Mouse (Mus musculus) lung, postnatal 25 days (tissue): ENCODE measurements at regions not wholly inside any gene's neighbourhood (a gene's known extent, or its start where the extent isn't known, plus 50 kb on each side); places are given as distances from the start of the nearest gene placed in this dataset.
"Not testable (repeated sequence)": the region's sequence is repeated elsewhere in the genome, so short reads cannot be mapped to it uniquely, and the experiment has no call there.

Experiments used
- DNase-seq: peaks from one replicate; pipeline ENCODE4 v3.0.0; 2022; ENCODE audit warnings: low spot score

DNA sequence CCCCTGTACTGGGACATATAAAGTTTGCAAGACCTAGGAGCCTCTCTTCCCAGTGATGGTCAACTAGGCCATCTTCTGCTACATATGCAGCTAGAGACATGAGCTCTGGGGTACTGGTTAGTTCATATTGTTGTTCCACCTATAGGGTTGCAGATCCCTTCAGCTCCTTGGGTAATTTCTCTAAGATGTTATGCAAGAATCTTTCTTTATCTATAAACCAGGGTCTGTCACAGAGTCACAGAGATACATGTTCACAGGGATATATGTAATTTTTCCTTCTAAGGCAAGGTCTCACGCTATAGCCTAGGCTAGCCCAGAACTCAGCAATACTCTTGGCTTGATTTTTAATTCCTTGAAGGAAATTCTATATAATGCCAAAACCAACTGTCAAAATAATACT is 56.9 kb downstream of the Zfp36l1 start:
- DNase-seq: not testable (repeated sequence)

DNA sequence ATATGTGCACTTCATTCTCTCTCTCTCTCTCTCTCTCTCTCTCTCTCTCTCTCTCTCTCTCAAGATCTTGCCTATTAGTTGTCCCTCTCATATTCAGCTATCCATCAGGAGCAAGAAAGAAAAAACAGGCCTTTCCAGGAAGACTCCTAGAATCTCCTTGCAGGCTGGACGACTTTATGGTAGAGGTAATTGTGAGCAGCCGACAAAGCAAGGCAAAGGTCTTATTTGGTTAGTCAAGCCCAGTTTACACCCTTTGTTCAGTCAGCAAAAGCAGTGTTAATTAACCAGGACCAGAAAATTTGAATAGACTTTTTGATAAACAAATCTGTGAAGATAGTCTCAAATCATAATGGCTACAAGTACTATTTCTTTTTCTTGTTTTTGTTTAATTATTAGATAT is 57.4 kb downstream of the Zfp36l1 start:
- DNase-seq: no peak

DNA sequence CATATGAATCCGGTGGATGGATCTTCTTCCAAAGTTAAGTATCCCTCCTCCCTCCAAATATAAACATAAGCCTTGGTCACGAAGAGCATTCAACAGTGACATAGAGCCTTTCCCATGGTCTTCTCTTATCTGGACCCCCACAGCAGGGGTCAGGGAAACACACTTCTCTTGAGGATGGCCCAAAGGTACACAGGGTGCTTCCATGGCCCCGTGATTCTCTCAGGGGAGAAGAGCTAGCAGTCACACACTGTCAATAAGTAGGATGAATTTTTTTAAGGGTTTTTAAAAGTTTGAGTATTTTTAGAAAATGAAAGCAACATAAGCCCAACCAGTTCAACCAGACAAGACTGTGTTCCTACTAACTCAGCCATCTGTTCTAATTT is 58.2 kb downstream of the Zfp36l1 start:
- DNase-seq: no peak

DNA sequence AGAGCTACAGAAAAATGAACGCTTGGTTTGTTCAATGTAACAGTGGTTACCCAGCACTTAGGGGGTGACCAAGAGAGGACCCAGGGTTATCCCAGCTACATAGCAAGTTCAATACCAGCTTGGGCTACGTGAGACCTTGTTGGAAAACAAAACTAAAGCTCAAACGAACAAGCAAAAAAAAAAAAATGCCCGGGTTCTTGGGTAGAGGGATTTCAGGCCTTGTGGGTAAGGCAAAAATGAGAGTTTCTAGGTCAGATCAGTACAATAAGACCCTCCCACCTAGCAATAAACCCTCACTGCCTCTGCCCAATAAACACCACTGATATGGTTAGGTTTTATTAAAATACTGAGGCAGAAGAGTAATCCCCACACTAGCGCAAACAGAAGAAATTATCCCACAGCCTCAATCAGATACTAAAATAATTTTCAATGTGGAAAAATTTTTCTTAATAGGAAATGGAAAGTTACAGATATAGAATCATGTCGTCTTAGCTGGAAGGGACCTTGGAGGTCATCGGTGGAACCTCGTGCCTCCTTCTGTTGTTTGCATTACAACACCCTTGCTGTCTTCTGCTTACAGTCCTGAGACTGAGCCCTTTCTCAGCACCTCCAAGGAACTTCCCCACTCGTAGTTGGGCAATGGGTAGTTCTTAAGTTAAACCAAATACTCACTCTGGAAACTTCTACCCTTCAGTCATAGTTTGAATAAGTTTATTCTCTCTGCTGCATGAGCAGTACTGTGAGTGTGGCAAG is 58.7 kb downstream of the Zfp36l1 start:
- peak; percentile 55 for DNase-seq

DNA sequence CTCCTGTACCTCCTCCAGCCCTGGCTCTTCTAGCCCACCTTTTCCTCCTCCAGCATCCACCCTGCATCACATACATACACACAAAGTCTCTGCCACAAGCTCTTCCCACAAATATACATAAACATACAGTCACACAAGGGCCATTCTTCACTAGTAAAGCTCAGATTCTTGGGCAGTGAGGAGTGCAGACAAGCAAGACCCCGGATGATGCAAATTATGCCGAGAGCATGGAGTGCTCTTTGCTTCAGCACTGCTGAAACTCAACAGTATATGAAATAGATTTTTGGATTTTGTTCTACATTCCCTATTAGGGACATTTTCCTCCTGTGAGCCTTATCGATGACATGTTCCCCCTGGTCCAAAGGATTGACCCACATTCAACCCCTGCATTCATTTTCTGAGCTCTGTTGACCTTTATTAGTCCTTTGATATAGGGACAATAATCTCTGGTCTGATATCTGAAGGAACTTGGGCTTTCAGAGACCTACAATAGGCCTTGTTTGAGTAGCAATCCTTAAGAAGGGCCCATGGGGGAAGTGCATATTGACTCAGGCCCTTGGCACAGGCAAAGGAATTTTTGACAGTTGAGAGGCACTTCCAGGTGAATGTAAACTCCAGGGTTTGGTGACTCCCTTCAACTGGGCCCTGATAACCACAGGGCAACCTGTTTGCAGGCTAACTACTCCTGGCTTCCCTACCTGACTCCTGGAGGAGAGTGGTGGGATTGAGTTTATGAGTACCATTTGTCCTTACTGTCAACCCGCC is 64.4 kb downstream of the Zfp36l1 start:
- peak; percentile 86 for DNase-seq

DNA sequence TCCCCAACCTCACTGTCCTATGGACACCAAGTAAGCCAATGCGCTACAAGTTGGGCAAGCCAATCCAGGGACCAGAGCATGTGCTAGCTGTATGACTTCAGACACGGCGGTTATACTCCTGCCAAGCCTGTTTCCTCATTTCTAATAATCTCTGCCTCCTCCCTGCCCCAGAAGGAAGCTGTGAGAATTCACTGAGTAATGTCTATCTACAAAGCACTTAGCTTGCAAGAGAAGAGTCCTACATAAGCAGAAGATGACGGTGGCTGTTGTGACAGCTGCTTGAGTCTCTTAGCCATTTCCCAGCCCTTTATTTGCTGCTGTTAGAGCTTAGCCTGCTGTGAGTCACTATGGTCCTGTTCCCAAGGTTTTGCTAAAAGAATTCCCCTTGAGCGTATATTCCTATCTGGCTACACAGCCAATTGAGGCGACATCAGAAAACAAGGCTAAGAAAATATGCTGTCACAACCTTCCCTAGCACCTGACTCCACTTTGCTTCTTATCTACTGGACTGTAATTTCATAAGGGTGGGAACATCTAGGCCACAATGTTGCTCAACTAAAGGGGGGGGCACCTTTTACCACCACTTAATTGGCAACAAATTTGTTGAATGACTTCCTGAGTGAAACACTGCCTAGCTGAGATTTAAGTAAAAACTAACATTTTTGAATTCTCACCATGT is 66.0 kb downstream of the Zfp36l1 start:
- peak; percentile 60 for DNase-seq

DNA sequence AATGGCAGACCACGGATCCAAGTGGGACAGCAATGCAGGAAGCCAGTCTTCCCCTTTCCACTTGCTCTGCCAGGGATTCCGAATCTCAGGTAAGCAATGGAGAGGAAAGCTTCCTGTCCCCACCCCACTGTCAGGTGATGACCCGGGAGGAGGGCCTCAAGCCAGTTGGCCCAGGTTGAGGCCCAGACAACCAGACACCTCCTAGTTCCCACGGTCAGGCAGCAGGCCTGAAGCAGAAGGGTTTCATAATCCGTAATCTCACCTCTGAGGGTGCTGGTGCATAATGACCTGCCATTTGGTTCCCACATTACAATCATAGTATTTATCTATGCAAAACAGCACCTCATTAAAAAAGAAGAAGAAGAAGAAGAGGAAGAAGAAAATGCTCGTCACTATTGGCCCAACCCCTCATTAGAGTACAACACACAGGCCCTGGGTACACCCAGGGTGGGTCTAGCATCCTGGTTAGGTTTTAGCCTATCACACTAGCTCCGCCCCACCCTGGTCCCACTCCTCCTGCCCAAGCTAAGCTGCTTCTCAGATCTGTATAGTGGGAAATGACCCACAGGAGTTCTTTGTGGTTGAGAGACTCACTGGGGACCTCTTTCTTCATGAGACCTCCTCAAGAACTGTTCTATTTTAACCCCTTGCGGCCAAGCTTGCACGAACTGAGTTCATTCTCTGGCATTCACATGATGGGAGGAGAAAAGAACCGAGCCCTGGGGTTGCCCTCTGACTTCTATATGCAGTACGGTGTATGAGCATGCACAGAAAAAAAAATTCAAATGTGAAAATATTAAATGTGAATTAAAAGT is 71.1 kb downstream of the Zfp36l1 start:
- no peak for DNase-seq

DNA sequence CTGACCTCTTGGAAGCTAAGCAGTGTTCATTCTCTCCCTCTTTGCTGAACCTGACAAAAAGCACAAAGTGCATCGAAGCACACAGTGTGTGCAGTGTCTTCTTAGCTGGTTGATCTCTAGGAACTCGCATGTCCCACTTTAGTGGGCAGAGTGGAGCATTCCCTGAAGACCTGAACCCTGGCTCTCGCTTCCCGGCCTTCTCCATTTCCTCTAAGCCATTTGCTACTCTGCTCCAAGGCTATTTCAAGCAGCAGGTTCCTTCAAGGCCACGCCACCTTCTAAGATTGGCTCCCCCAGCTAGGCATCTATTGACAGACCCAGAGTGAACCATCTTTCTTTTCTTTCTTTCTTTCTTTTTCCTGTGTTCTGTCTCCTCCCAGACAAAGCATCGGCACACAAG is 71.8 kb downstream of the Zfp36l1 start:
- DNase-seq: no peak

DNA sequence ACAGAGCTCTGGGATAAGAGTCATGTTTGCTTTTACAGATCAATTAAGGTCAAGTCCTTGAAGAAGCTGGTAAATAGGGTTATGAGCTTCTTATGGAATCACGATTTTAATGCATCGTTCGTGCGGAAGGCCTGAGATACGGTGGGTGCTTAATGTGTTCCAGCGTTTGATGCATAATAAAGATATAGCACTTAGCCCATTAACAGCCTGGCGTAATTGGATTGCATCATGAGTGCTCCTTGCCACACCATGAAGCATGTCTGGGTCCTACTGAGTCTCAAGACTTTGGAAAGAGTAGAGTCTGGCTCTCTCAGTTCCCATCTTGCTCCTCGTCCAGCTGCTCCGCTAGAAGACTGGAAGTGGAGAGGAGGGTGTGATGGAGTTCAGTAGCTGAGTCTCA is 72.6 kb downstream of the Zfp36l1 start:
- DNase-seq: no peak

DNA sequence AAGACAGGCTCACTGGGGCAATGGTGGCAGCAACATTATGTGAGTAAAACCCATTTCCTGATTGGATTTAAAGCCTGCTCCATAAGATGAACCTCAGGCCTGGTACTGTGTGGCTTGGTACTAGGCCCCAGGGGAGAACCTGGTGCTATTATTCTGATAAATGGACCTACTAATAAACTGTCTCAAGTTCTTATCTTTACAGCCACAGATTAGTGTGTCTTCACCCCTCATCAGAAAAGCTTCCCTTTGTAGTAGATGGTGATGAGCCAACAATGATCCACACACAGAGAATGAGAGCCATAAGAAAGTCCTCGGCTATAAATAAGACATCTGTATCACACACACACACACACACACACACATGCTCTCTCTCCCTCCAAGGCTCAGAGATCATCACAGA is 73.7 kb downstream of the Zfp36l1 start:
- DNase-seq: no peak

DNA sequence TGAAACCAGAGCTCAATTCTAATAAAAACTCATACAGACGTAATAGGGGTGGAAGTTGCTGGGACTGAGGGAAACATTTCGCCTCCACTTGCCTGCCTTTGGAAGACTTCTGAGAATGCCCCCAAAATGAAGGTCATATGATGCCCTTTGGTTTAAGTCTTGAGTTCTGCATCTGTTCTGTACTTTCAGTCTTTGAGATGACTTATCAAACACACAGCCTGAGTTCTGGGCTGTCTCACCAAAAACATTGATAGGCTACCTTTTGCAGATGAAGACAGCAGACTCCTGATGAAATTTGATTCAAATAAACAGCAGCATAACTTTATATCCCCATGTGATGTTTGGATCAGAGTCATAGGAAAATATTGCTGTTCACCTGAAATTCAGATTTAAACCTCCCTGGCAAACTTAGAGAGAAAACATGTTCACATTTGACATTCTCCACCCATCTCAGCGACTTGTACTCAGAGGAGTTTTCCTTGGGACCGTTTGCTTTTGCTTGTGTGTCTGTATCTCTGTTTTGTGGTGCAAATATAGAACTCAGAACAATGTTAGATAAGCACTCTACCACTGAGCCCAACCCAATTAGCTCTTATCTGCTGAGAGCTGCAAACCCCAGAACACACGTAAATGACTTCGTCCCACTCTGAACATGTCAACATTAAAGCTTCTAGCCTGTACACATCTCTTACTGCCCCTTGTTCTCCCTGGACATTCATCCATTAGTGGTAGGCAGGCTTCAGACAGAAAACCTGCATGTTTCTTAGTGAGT is 77.1 kb downstream of the Zfp36l1 start:
- no peak for DNase-seq

DNA sequence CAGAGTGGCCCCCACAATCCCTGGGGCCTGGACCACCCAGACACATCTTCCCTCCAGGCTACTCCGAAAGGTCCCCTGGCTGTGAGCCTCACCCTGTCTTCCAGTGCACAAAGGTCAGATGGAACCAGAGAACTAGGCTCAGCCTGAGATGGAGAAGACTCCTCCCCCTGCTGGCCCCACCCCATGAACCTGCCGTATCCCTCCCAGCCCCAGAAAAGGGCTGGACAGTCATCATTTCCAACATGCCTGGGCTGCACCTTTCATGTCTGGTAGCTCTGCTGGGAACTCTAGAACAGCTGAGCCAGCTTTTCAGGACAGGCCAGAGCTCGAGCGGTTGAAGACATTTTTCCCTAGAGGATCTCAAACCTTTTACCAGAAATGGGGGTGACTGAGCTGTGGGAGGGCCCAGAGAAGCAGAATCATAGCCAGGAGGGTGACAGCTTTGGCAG is 77.8 kb downstream of the Zfp36l1 start:
- DNase-seq: no peak

DNA sequence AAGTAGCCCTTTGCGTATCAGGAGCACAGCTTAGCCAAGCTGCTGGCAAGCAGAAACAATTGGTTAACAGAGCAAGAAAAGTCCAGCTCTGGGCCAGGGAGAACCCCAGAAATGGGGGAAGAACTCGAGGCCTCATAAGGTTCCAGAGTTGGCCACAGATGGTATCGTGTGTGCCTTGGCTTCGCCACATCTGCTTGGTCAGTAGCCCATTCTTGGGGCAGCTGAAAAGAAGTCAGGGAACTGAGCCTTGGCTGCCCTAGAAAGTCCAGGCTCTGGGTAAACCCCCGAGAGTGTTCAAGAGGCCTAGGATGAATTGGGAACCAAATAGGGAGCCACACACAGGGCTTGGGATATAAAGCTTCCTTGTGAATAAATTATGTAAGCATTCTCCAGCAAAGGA is 78.7 kb downstream of the Zfp36l1 start:
- DNase-seq: no peak

DNA sequence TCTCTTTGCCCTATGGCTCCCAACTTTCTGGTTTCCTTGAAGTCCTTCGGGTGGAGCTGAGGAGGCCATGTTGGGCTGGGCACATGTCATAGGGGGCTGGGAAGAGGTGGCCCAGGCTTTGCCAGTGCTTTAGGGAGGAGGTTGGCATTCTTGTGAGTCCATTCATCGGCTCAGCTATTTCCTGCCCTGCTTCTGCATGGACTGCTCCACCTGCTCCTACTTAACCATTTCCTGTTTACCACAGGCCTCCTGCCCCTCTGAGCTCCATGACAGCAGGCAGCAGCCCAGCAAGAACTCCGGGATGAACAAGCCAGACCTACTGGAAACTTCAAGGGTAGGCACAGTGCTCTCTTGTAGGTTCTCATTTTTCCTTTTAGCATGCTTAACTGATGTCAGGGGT is 80.3 kb downstream of the Zfp36l1 start:
- DNase-seq: no peak

DNA sequence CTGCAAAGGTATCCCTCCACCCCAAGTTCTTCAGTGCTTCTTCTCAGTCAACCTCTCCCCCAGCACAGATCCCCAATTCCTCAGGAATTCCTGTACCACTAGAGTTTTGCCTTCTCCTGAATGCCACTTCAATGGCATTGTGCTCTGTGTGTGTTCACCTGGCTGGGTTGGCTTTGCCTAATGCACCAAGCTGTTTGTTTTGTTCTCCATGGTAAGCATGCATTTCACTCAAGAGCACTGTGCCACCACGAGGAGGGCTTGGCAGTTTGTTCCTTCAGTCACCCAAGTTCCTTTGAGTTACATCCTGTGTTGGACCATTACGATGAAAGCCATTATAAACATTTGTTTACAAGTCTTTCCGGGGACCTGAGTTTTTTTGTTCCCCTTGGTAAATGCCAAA is 84.5 kb downstream of the Zfp36l1 start:
- DNase-seq: no peak

DNA sequence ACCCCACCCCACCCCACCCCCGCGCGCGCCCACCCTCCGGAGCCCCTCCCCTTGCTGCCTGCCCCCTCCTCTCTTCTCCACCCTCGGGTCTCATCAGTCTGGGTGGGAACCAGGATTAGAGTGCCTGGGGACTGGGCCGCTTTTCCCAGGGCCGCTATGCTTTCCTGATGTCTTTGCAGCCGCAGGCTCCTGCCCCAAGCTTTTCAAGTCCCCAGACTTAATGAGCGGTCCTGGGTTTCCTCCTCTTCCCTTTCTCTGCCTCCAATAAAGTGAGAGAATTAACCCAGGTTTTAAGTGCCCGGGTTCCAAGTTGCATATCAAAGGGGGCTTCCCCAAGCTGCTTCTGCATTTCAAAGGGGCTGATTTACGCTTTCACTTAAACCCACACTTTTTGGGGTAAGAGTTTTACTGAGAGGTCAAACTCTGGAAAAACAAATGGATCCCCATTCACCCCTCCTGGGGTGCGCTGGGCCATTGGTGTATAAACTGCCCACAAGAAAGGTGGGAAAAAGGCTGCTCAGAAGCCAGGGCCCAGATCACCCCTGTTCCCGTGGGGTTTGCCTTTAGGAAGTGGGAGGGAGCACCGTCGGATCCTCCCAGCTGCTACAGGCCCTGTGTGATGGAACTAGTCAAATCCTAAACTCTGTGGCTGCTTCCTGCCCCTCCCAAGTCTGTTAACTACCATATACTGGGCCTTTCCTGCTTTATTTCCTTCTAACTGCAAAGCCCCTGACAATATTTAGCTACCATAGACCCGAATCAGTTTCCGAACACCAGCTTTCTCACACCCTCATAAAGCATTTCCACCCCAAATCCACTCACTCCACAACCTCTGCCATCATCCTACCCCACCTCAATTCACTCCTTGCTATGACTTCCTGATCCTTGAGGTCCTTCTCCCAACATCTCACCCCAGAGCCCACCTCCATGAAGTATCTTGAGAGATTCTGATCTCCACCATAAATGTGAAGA is 89.4 kb downstream of the Zfp36l1 start:
- DNase-seq: no peak

DNA sequence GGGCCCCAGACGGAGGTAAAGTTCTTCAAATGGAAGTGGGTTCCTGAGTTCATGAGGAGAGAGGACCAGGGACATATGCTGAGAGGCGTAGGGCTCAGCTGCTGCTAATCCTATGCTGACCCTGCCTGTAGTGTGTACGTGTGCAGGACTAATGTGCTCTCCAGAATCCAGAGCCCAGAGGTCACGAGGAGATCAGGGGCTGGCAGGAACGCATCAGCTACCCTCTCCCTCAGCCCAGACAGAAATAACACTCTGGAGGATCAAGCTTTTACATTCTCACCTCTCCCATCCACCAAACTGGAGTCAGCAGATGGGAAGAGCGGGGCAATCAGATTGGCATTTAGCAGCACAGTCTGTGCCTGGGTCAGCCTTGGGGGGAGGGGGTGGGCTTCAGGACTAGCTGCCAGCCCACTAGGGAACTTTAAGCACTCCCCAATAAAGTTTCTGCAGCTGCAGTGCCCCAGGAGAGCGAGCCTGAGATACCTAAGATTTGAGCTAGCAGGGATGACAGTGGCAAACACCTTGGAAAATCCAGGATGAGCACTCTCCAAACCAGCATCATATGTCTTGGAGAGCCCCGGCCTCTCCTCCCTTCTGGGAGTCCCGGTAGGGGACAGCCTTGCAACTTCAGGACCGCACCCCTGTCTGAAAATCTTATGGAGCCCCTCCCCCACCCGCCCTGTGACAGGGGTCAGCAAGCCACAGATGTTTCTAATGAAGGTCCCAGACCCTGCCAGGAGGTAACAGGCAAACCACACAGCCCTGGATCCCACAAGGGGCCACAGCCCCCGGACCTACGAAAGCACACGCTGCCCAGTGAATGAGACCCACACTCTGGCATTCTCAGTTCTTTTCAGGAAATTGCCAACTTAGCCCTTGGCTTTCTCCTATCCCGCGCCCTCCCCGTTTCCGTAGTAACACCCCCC is 90.4 kb downstream of the Zfp36l1 start:
- no peak for DNase-seq

DNA sequence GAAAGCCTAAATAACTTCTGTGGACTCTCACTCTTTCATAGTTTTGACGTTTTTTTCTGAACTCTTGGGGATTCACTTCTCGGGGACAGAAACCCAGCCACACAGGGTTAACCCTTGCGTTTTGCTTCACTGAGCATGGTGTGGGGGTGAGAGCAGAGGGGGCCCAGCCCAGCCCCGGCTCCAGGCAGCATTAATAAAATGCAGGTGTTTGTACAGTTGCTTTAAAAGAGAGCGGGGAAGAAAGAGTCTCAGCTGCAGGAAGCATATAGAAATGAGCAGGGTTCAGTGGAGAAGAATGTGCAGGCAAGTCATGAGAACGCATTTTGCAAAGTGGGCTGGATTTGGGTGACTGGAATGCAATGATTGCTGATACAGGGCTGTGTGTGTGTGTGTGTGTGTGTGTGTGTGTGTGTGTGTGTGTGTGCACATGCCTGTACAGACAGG is 91.8 kb downstream of the Zfp36l1 start:
- no peak for DNase-seq

DNA sequence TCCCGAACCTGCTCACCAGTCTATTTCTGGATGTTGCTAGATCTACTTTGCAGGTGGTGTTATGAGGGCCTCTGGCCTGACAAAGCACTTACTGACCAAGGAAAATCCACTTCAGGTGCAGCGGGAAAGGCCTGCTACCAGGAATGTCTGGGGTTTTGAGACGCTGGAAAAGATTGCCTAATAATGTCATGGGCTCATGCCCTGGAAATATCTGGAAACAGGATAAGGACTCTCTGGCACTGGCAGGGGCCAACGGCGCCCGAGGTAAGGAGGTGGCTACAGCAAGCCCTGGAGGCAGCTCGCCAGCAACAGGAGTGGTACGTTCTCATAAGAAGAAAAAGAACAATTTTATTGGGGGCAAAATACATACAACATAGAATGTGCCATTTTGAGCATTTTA is 94.7 kb downstream of the Zfp36l1 start:
- DNase-seq: peak; percentile 71
